Mouse (Mus musculus) heart, adult 18-20 months (tissue): Measurements from ENCODE around the gene Ctnnbip1. TPM values are rescaled to one million over a fixed set of nuclear protein-coding genes. Genes with fewer than 3 reads are reported as not detected.

ENCODE experiments used
- DNase-seq, 2 experiments: peaks; one replicate each; pipeline ENCODE4 v3.0.0; 2021 to 2022; ENCODE audit warnings: mixed read lengths in 1 of 2
- total RNA-seq, 2 experiments: library from RNA; stranded (reverse); gene quantifications; 2 replicates each; pipeline ENCODE4 v1.2.3; 2021

The Ctnnbip1 gene
- total RNA-seq, 2 experiments from 2014 or later, result 24.2 to 25.1 TPM

- peak in 1 of 2 experiments; percentile 26 for DNase-seq
Measured at GRCm38 (mm10) chr4:149518351-149519220, 550 bp downstream of the Ctnnbip1 start.

DNA sequence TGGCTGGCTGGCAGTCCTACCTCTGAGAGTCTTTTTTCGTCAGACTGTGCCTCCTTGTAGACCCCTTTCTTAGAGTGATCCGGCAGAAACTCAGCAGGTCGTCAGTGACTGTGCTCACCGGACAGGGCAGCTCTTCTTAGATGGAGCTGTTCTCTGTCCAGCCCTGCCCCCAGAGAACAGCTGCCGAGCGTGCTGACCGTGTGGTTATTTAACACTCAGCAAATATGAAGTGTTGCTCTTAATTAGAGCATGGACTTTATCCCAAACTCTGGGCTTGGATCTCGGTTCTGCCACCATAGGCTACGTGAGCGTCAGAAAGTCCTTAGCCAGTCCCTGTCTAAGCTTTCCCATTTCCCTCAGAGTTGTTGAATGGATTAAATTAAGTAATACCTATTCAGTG is 3.2 kb downstream of the Ctnnbip1 start:
- DNase-seq, result no peak

- no peak for DNase-seq
Measured at GRCm38 (mm10) chr4:149523961-149524360, 5.9 kb downstream of the Ctnnbip1 start.

DNA sequence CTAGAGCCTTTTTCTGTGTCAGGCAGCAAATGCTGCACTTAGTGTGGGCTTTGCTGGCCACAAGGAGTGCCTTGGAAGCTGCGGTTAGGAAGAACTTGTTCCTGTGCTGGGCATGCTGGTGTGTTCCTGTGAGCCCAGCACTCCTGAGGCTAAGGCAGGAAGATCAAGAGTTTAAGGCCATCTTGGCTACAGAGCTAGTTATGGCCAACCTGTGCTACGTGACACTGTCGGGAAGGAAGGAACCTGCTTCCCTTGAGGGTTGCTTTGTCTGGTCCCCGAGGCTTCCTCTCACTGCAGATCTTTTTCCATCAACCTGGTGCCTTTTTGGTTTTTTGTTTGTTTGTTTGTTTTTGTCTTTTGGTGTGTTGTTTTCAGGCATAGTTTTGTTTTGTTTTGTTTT is 7.1 kb downstream of the Ctnnbip1 start:
- no peak for DNase-seq

DNA sequence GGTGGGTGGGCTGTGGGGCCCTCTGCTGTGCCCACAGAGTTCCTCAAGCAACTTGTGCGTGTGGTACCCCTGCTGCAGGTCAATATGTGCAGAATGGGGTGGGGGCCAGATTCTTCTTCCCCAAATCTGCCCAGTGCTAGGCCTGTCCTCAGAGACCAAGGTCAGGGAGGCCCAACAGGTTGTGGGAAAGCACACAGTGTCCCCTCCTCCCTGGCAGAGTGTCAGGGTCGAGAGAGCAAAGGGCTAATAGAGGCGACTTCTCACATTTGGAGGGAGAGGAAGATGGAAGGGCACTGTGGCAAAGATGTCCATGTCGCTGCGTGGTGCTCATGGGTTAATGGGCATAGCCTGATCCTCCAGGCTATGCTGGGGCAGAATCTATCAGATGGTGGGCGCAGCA is 7.8 kb downstream of the Ctnnbip1 start:
- no peak for DNase-seq

GRCm38 (mm10) chr4:149526330-149526729 is 8.3 kb downstream of the Ctnnbip1 start:
- peak; percentile 55 to 90 for DNase-seq

DNA sequence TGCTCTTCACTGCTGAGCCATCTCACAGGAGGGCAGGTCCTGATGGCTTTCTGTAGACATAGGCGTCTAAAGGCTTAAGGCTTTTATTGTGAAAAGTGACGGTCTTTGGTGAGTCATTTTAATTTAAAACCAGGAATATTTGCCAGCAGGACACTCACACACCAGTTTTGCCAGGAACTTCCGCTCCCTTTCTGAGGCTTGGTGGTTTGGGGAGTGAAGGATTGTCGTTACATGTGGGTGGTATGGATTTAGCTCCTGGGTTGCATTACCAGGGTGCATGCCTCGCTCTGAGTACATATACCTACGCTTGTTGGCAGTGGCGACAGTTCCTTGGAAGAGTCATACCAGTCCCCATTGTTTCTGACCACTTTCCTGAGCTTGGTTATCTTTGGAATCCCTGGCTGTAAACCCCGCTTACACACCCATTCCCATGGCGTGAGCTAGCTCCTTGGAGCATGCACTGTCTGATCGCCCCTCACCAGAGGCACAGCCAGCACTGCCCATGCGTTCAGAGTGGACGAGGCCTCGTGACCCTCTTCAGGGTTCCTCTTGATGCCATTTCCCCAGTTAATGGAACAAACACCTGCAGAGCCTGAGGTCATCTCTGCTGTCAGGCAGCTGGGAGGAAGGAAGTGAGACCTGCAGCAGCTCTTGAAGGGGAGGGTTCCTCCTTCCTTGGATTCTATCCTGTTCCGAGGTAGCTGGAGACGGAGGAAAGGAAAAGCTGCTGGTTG is 9.8 kb downstream of the Ctnnbip1 start:
- peak; percentile 34 to 85 for DNase-seq

- no peak for DNase-seq
Measured at GRCm38 (mm10) chr4:149529691-149530090, 11.7 kb downstream of the Ctnnbip1 start.

GRCm38 (mm10) chr4:149539441-149539840 is 21.4 kb downstream of the Ctnnbip1 start:
- peak; percentile 64 to 71 for DNase-seq

DNA sequence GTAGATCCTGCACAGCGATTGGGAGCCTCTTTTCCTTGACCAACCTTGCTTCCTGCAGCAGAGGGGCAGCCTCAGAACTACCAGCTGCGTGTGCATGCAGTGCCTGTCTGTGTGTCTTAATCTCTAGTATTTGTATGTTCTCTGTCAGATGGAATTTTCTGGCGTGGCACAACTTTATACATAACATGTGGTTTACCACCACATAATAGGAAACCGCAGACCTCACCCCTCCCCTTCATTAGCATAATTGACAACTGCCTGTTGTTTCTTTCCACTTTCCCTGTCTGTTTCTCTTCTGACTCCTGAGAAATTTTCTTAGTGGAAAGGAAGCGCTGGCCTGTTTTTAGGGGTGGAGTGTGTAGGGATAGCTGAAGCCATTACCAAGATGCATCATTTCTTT is 23.9 kb downstream of the Ctnnbip1 start:
- no peak for DNase-seq

DNA sequence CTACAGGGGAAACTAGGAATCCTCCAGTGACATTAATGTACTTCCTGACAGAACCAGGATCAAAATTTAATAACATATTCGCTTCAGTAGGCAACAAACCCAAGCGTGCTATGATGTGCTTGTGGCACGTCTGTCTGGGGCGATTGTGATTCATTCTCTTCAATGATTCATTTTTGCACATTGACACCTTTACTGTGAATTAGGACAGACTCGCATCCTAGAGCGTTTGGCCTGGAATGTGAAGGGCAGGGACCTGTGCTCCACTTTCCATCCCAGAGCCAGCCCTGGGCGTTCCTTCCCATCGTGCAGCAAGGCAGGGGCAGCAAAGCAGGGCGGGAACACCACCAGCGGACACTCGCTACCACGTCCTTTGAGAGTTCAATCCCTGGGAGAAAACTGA is 24.4 kb downstream of the Ctnnbip1 start:
- DNase-seq, result no peak

DNA sequence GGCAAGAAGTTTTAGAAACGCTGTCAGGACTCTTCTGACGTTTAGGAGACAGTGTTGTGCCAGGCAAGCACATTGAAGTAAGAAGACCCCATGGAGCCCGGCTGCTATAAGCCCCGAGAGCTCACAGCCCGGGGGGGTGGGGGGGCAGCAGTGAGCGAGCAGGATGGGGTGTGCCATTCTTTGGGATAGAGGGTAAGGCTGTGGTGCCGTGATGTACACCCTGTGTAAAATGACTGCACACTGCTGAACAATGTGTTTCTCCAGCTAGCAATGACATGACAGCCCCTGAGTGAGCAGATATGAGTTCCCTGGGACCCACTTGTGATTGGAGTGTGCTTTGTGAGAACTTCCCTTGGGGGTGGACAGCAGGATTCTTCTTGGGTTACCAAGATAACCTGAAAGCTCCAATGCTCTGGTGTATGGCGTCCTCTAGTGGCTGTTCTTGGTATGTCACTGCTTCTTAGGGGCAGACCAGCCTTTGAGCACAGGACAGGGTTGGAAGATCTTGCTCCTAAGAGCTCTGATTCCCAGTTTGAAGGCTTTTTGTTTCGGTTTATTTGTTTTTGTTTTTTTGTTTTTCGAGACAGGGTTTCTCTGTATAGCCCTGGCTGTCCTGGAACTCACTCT is 25.0 kb downstream of the Ctnnbip1 start:
- peak; percentile 79 to 95 for DNase-seq

DNA sequence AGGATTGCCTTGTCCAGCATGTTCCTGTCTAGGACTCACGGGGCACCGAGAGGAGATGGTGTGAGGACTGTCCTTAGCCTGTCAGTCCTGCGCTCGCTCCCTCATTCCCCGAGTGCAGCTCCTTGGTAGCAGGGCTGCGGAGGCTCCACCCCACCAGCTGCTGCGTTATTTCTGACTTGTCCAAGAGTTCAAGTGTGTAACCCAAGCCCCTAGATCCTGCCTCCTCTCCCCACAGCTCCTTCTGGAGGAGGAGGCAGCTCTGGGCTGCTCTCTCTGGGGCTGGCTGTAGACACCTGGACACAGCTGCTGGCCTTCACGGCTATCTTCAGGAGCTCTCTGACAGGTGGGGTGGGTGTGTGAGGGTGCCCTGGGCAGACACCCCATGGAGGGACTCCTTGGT is 26.9 kb downstream of the Ctnnbip1 start:
- DNase-seq, result no peak

DNA sequence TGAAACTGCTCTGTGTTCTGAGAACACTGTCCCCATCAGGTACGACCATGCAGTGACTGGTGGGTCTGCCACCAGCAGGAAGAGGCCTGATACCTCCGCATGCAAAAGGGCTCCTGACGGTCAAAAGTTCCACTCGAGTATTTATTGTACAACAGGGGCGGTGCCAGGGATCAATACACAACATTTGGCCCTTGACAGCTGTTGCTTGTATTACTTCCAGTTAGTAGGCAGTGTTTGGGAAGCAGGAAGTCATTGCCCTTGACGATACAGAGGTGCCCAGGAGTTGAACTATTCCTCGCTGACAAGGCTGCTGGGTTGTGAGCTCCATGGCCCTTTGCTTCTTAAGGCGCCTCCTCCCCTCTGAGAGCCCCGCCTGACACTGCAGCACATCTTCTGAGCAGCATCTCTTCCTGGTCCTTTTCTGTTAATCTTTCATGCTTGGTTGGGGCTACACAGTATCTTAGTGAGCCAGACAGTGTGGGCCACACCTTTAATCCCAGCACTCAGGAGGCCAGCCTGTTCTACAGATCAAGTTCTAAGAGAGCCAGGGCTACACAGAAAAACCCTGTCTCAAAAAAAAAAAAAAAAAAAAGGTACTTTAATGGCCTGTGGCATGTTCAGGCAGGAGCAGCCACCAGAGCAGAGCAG is 28.9 kb downstream of the Ctnnbip1 start:
- no peak for DNase-seq

GRCm38 (mm10) chr4:149547523-149547922 is 29.5 kb downstream of the Ctnnbip1 start:
- DNase-seq, result no peak

- peak; percentile 83 to 88 for DNase-seq
Measured at GRCm38 (mm10) chr4:149549221-149549925, 31.3 kb downstream of the Ctnnbip1 start.

- DNase-seq, result no peak
Measured at GRCm38 (mm10) chr4:149550866-149551265, 32.8 kb downstream of the Ctnnbip1 start.

- no peak for DNase-seq
Measured at GRCm38 (mm10) chr4:149551696-149552095, 33.7 kb downstream of the Ctnnbip1 start.

DNA sequence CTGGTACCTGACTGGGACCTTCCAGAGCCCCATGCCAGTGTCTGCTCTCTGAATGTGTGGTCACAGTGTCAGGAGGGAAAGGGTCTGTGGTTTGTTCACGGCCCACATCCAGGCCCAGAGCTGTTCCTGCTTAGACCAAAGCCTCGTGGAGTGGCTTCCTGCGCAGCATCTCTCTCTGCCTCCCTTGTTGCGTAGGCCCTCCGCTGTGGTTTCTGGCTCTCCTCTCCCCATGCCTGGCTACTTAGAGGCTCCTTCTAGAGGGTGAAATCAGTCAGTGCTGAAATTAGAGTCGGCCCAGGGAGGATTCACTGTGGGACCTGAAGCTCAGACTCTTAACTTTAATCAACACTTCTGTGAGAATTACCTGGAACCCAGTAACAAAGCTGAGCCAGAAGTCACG is 35.8 kb downstream of the Ctnnbip1 start:
- DNase-seq, result no peak

DNA sequence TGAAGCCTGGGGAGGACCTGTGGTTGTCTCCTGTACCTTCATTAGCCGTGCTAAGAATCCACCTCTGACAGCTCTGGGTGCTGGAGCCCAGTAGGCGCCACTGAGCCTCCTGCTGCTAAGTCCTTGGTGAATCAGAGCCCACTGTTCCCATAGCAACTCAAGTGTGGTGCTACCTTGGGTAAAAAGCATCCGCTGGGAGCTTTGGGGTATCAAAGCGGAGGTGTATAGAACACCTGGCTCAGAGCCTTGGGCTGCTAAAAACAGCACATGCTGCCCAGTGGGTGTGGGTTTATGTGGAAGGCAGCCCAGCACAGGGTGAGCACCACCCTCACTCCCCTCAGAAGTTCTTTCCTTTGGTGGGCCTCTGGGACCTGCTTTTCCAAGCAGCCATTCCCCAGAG is 38.1 kb downstream of the Ctnnbip1 start:
- no peak for DNase-seq

DNA sequence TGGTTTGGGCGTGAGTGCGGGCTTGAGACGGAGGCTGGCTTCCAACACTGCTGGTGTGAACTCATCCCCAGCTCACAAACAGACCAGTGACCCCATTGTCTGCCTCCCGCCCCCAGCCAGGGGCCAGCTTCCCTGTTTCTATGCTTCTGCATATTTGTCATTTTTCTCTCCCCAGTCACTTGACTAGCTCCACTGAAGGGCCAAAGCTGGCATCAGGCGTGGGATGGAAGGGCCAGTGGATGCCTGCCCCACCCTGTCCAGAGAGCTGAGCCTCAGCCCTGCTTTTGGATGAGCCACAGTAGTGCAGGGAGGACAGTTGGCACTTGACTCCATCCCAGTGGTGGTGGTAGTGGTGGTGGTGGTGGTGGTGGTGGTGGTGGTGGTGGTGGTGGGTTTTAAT is 39.9 kb downstream of the Ctnnbip1 start:
- DNase-seq, result no peak

GRCm38 (mm10) chr4:149558389-149558788 is 40.4 kb downstream of the Ctnnbip1 start:
- no peak for DNase-seq
